9 mouse cellular contexts compared by ENCODE assay signal in genomic region chr19:31971998-31972397, GRCm38 (mm10).
DNase-seq lines count a peak whose midpoint lies in the region; ATAC-seq and TF ChIP-seq lines count a peak whose summit lies in the region.
"Had no signal": no experiment of that assay in that cellular context is flagged by ENCODE, and none has a peak within 500 bp of the region (broad histone marks: within the 10 kb centered on the region; RNA-seq: fewer than 3 reads in every experiment).

No protein-coding gene starts in this region.

- no peaks in the 10 kb centered on the region for H3K27me3 ChIP-seq in heart, postnatal 0 days (ENCODE audit: control insufficient read depth, insufficient read depth, low read length)
- H3K27me3 ChIP-seq in liver, postnatal 0 days (ENCODE audit: insufficient read depth, low read length) = no peaks in the 10 kb centered on the region
- H3K27me3 ChIP-seq in neural tube, embryonic 14.5 days (ENCODE audit: control insufficient read depth, insufficient read depth, low read length) = no peaks in the 10 kb centered on the region
- H3K27me3 ChIP-seq in testis, adult 2 months (ENCODE audit: control insufficient read depth, insufficient read depth, low read length) = no peaks in the 10 kb centered on the region

- peak; percentile 84 for DNase-seq in brain, adult 2 months (ENCODE audit: low read depth, low spot score)
- DNase-seq in fibroblast of lung, adult 2 months (ENCODE audit: low read depth) = peak; percentile 41
- DNase-seq in heart, postnatal 0 days (ENCODE audit: low spot score) = peak; percentile 75
- DNase-seq in kidney, postnatal 25 days = peak; percentile 77 to 88
- DNase-seq in liver, postnatal 0 days = peak; percentile 84

- ATAC-seq in CD4-positive, CD25-positive, alpha-beta regulatory T cell, adult 4 months = peak; percentile 81
- peak; percentile 80 for ATAC-seq in heart, postnatal 0 days (ENCODE audit: insufficient read depth, low read depth)
- peak; percentile 76 for ATAC-seq in liver, postnatal 0 days
- peak; percentile 95 for ATAC-seq in neural tube, embryonic 14.5 days (ENCODE audit: low read depth)

- peak; percentile 99 for TF ChIP-seq CTCF in heart, postnatal 0 days (IDR thresholded peaks at IDR 0.05; ENCODE audit: low read depth)
- peak; percentile 94 for TF ChIP-seq CTCF in liver, postnatal 0 days (IDR thresholded peaks at IDR 0.05; ENCODE audit: low read depth)
- TF ChIP-seq CTCF in testis, adult 2 months (IDR thresholded peaks at IDR 0.05; ENCODE audit: control insufficient read depth, insufficient read depth, insufficient replicate concordance, low read depth, low read length) = peak; percentile 87; the same call in 1 of the 2 replicates

- no peak overlapping the region for H3K4me2 ChIP-seq in heart, postnatal 0 days (ENCODE audit: low read depth, low read length)
- H3K4me2 ChIP-seq in liver, postnatal 0 days (ENCODE audit: low read depth, low read length) = no peak overlapping the region
- no peak overlapping the region for H3K4me2 ChIP-seq in neural tube, embryonic 14.5 days (ENCODE audit: low read depth, low read length)

- WGBS in heart, postnatal 0 days = 5% methylated on average over 6 of the region's 6 CpGs
- WGBS in liver, postnatal 0 days (ENCODE audit: insufficient replicate concordance) = 9% methylated on average over 6 of the region's 6 CpGs
- 12% methylated on average over 6 of the region's 6 CpGs for whole genome bisulfite sequencing in neural tube, embryonic 14.5 days

- no peak overlapping the region for H3K4me3 ChIP-seq in heart, postnatal 0 days (ENCODE audit: low read depth, low read length)
- no peak overlapping the region for H3K4me3 ChIP-seq in liver, postnatal 0 days (ENCODE audit: low read depth, low read length)
- no peak overlapping the region for H3K4me3 ChIP-seq in neural tube, embryonic 14.5 days (ENCODE audit: low read depth, low read length)
- no peak overlapping the region for H3K4me3 ChIP-seq in testis, adult 2 months (ENCODE audit: control insufficient read depth, low read depth, low read length)
- H3K4me3 ChIP-seq: erythroblast, embryonic 14.5 days had no signal

- no peak for TF ChIP-seq EP300 in heart, postnatal 0 days (IDR thresholded peaks at IDR 0.05; ENCODE audit: low read depth)
- no peak for TF ChIP-seq EP300 in liver, postnatal 0 days (IDR thresholded peaks at IDR 0.05; ENCODE audit: low read depth)

- no peaks in the 10 kb centered on the region for H3K36me3 ChIP-seq in heart, postnatal 0 days (replicated peaks; ENCODE audit: control insufficient read depth, insufficient read depth, low read length)
- no peaks in the 10 kb centered on the region for H3K36me3 ChIP-seq in liver, postnatal 0 days (replicated peaks; ENCODE audit: insufficient read depth, low read length)
- no peaks in the 10 kb centered on the region for H3K36me3 ChIP-seq in neural tube, embryonic 14.5 days (ENCODE audit: control insufficient read depth, insufficient read depth, low read length)
- H3K36me3 ChIP-seq in testis, adult 2 months (ENCODE audit: control insufficient read depth, insufficient read depth, low read length) = no peaks in the 10 kb centered on the region

- H3K27ac ChIP-seq in heart, postnatal 0 days (ENCODE audit: low read depth) = no peak overlapping the region
- no peak overlapping the region for H3K27ac ChIP-seq in liver, postnatal 0 days (ENCODE audit: low read depth)
- no peak overlapping the region for H3K27ac ChIP-seq in neural tube, embryonic 14.5 days (ENCODE audit: low read depth, low read length)
- H3K27ac ChIP-seq in testis, adult 2 months (ENCODE audit: control insufficient read depth, insufficient read depth, low read depth, low read length) = no peak overlapping the region

- H3K4me1 ChIP-seq in heart, postnatal 0 days (ENCODE audit: control insufficient read depth, insufficient read depth) = no peaks in the 10 kb centered on the region
- H3K4me1 ChIP-seq in liver, postnatal 0 days (ENCODE audit: insufficient read depth) = 0 out of 2 replicates have a peak, but pooled peaks cover 2% of the 10 kb centered on the region
- no peaks in the 10 kb centered on the region for H3K4me1 ChIP-seq in neural tube, embryonic 14.5 days (ENCODE audit: control insufficient read depth, insufficient read depth, low read length)
- no peaks in the 10 kb centered on the region for H3K4me1 ChIP-seq in testis, adult 2 months (ENCODE audit: control insufficient read depth, insufficient read depth, low read length)

- TF ChIP-seq POLR2A in testis, adult 2 months (IDR thresholded peaks at IDR 0.05; ENCODE audit: control insufficient read depth, low read depth, low read length) = no peak

- H3K9ac ChIP-seq in heart, postnatal 0 days (replicated peaks; ENCODE audit: low read depth, low read length) = no peak overlapping the region
- no peak overlapping the region for H3K9ac ChIP-seq in liver, postnatal 0 days (replicated peaks)
- H3K9ac ChIP-seq in neural tube, embryonic 14.5 days (replicated peaks; ENCODE audit: low read depth, low read length) = no peak overlapping the region

- H3K9me3 ChIP-seq in heart, postnatal 0 days (replicated peaks; ENCODE audit: control insufficient read depth, low read length) = no peaks in the 10 kb centered on the region
- no peaks in the 10 kb centered on the region for H3K9me3 ChIP-seq in liver, postnatal 0 days (ENCODE audit: low read length)
- H3K9me3 ChIP-seq in neural tube, embryonic 14.5 days (ENCODE audit: control insufficient read depth, low read length) = no peaks in the 10 kb centered on the region
